Mouse (Mus musculus) midbrain, embryonic 11.5 days (tissue): ENCODE data around the gene Abcg5. TPM values are rescaled to one million over a fixed set of nuclear protein-coding genes. Genes with fewer than 3 reads are reported as not detected.

ENCODE experiments used
- ATAC-seq: fragments of 200-750 bp; cut with Nextera tagmentation; 2 replicates; pipeline ENCODE4 v1.8.0; 2017; ENCODE audit warnings: moderate TSS enrichment, moderate library complexity; ENCODE audit not compliant: low FRiP score
- DNase-seq: peaks from one replicate; pipeline ENCODE4 v3.0.0; 2015; ENCODE audit warnings: low spot score; ENCODE audit errors: missing footprints
- H3K27ac ChIP-seq: fragments of 300-500 bp; sonication (generic); 2 replicates; pipeline ENCODE4 v1.5.1; 2014; ENCODE audit warnings: low read depth, low read length
- H3K27me3 ChIP-seq: fragments of 300-500 bp; sonication (generic); 2 replicates; pipeline ENCODE4 v1.6.1; 2014; ENCODE audit warnings: mild to moderate bottlenecking, low read length, moderate library complexity, mixed read lengths; ENCODE audit not compliant: control insufficient read depth, insufficient read depth
- H3K36me3 ChIP-seq: fragments of 300-500 bp; sonication (generic); 2 replicates; pipeline ENCODE4 v1.6.1; 2014; ENCODE audit warnings: mild to moderate bottlenecking, low read length, moderate library complexity, mixed read lengths; ENCODE audit not compliant: control insufficient read depth, insufficient read depth
- H3K4me1 ChIP-seq: fragments of 300-500 bp; sonication (generic); 2 replicates; pipeline ENCODE4 v1.6.1; 2014; ENCODE audit warnings: low read length; ENCODE audit not compliant: control insufficient read depth, insufficient read depth
- H3K4me2 ChIP-seq: fragments of 300-500 bp; sonication (generic); 2 replicates; pipeline ENCODE4 v1.6.1; 2014; ENCODE audit warnings: mild to moderate bottlenecking, moderate library complexity
- H3K4me3 ChIP-seq: fragments of 300-500 bp; sonication (generic); 2 replicates; pipeline ENCODE4 v1.5.1; 2014; ENCODE audit warnings: low read depth, low read length
- H3K9ac ChIP-seq: fragments of 300-500 bp; sonication (generic); 2 replicates; pipeline ENCODE4 v1.6.1; 2014; ENCODE audit warnings: low read length
- H3K9me3 ChIP-seq: fragments of 300-500 bp; sonication (generic); 2 replicates; pipeline ENCODE4 v1.6.1; 2016; ENCODE audit warnings: low read length; ENCODE audit not compliant: control insufficient read depth
- WGBS: fragments of 180-500 bp; shearing (Covaris S2); extraction: QIAGEN DNeasy Blood & Tissue Kit; methylation state at CpG from one replicate; pipeline ENCODE4 v1.1.7; 2014; 5-methylcytosine and 5-hydroxymethylcytosine counted together
- polyA plus RNA-seq: library from polyadenylated mRNA; unstranded; fragments of >200 nt; fragmentation: Nextera tagmentation; extraction: Ambion mirVana; gene quantifications from 2 replicates; pipeline ENCODE4 v1.2.1, GENCODE M21; 2014

The Abcg5 gene
- polyA plus RNA-seq, 1 experiment from 2014 or later = 2.4 TPM

DNA sequence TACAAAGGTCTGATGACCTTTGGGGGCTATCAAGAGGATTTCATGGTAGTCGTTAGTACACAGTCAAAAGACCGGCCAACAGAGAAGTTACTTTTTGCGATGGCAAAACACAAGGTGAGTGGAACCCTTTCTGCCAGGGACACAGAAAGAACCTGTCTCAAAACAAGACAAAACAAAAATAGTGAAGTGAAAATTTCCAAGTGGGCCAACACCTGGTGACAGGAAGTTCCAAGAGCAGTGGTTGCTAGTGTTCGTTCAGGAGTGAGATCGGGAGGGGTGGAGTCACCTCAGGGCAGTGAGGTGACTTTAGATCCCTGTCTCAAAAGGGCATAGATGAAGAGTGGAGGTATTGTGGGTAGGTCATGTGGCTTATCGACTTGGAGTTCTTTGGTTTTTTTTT is 64.9 kb downstream of the Abcg5 start:
- Histone ChIP-seq H3K9me3 (no peaks in the 10 kb centered on the region), H3K27ac (no peak overlapping the region), H3K27me3 (no peaks in the 10 kb centered on the region), H3K4me1 (no peaks in the 10 kb centered on the region), H3K4me3 (no peak overlapping the region), H3K9ac (no peak overlapping the region), H3K36me3 (no peaks in the 10 kb centered on the region), H3K4me2 (no peak overlapping the region)
- no peak for ATAC-seq
- WGBS = 90% methylated on average over 6 of the region's 6 CpGs
- DNase-seq = no peak

DNA sequence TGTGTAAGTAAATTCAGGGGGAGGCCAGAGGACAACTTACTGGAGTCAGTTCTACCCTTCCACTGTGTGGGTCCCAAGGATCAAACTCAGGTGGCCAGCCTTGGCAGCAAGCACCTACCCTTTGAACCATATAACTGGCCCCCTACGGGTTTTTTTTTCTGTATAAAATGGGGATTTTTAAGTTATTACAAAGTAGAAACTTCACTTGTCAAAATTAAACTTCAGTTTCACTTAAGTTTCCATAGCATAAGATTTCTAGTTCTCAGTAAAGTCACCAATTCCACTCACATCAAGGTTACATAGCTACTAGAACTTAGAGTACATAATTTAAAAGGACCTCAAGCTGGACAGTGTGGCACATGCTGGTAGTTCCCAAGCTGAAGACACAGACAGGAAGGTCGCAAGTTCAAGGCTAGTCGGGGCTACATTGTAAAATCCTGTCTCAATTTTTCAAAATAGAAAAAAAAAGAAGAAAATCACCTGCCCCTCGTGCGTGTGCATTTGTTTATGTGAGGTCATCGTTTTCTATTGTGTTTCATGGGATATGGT is 66.2 kb downstream of the Abcg5 start:
- no peaks in the 10 kb centered on the region for H3K27me3 ChIP-seq
- DNase-seq = no peak
- no peaks in the 10 kb centered on the region for H3K9me3 ChIP-seq
- H3K36me3 ChIP-seq = no peaks in the 10 kb centered on the region
- H3K9ac ChIP-seq = no peak overlapping the region
- 87% methylated on average over 6 of the region's 6 CpGs for WGBS
- H3K27ac ChIP-seq = no peak overlapping the region
- H3K4me2 ChIP-seq = no peak overlapping the region
- no peak overlapping the region for H3K4me3 ChIP-seq
- ATAC-seq = no peak
- H3K4me1 ChIP-seq = no peaks in the 10 kb centered on the region

GRCm38 (mm10) chr17:84615811-84616210 is 67.0 kb downstream of the Abcg5 start:
- Histone ChIP-seq H3K4me3 (no peak overlapping the region), H3K9ac (no peak overlapping the region), H3K4me2 (no peak overlapping the region), H3K36me3 (no peaks in the 10 kb centered on the region), H3K4me1 (no peaks in the 10 kb centered on the region), H3K9me3 (no peaks in the 10 kb centered on the region), H3K27me3 (no peaks in the 10 kb centered on the region), H3K27ac (no peak overlapping the region)
- no peak for ATAC-seq
- 89% methylated on average over 11 of the region's 11 CpGs for WGBS
- no peak for DNase-seq

- no peak overlapping the region for H3K9ac ChIP-seq
- no peak overlapping the region for H3K4me2 ChIP-seq
- no peaks in the 10 kb centered on the region for H3K9me3 ChIP-seq
- no peak overlapping the region for H3K27ac ChIP-seq
- H3K36me3 ChIP-seq = no peaks in the 10 kb centered on the region
- no peak for ATAC-seq
- no peak overlapping the region for H3K4me3 ChIP-seq
- H3K4me1 ChIP-seq = no peaks in the 10 kb centered on the region
- H3K27me3 ChIP-seq = no peaks in the 10 kb centered on the region
- 88% methylated on average over 7 of the region's 7 CpGs for WGBS
- no peak for DNase-seq
Observed at GRCm38 (mm10) chr17:84611971-84612370, 70.8 kb downstream of the Abcg5 start.

- Histone ChIP-seq H3K9me3 (no peaks in the 10 kb centered on the region), H3K9ac (no peak overlapping the region), H3K4me3 (no peak overlapping the region), H3K4me2 (no peak overlapping the region), H3K27me3 (no peaks in the 10 kb centered on the region), H3K4me1 (no peaks in the 10 kb centered on the region), H3K36me3 (no peaks in the 10 kb centered on the region), H3K27ac (no peak overlapping the region)
- ATAC-seq = no peak
- WGBS = 93% methylated on average over 9 of the region's 9 CpGs
- no peak for DNase-seq
Observed at GRCm38 (mm10) chr17:84611500-84611899, 71.3 kb downstream of the Abcg5 start.

DNA sequence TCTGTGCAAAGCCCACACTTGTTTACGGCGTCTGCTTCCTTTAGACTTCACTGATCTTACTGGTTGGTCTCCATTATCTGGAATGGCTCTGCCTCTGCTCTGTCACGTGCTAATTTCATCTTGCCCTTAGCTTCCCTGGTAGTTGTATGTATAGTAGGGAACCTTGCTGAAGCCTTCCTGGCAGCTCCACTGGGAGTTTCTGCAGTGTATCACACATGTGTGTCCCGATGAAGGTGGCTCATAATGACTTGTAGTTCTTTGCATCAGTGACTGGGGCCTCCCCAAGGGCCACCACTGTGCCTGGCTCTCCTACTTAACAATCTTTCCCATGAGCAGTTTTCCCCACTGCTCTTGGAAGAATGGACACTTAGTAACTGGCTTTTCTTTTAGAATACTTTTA is 74.2 kb downstream of the Abcg5 start:
- DNase-seq (no peak), ATAC-seq (no peak)
- 93% methylated on average over 4 of the region's 4 CpGs for WGBS
- Histone ChIP-seq H3K36me3 (no peaks in the 10 kb centered on the region), H3K9me3 (no peaks in the 10 kb centered on the region), H3K27me3 (no peaks in the 10 kb centered on the region), H3K9ac (no peak overlapping the region), H3K4me1 (no peaks in the 10 kb centered on the region), H3K27ac (no peak overlapping the region), H3K4me3 (no peak overlapping the region), H3K4me2 (no peak overlapping the region)

Other genes starting within 250 kb of the Abcg5 start
- 7.6 and 8.7 TPM in 2 replicates for gene Thada, start 216.8 kb downstream of the Abcg5 start, polyA plus RNA-seq
- gene Plekhh2, start 171.1 kb downstream of the Abcg5 start, polyA plus RNA-seq = 2.8 and 3.1 TPM in 2 replicates
- gene Dync2li1, start 56.5 kb downstream of the Abcg5 start, polyA plus RNA-seq = 36.9 and 37.1 TPM in 2 replicates
- 0.21 TPM in 1 of 2 replicates, not detected in the other for gene Abcg8, start 6.7 kb downstream of the Abcg5 start, polyA plus RNA-seq
- gene Lrpprc, start 107.8 kb upstream of the Abcg5 start, polyA plus RNA-seq = 53.9 and 59.1 TPM in 2 replicates